Mouse (Mus musculus) limb, embryonic 11.5 days (tissue): ENCODE data around the gene Mymk. TPM values are rescaled to one million over a fixed set of nuclear protein-coding genes. Genes with fewer than 3 reads are reported as not detected.
A peak's percentile ranks its signal among the peaks of the same experiment; 100 is the strongest.

Source experiments
- ATAC-seq: fragments of 200-750 bp; cut with Nextera tagmentation; 2 replicates; pipeline ENCODE4 v1.8.0; 2017; ENCODE audit warnings: low read depth; ENCODE audit not compliant: insufficient number of reproducible peaks, low FRiP score, low TSS enrichment
- DNase-seq: peaks from one replicate; pipeline ENCODE4 v3.0.0-alpha.2; 2015; ENCODE audit warnings: low spot score
- H3K27ac ChIP-seq: fragments of 300-500 bp; sonication (generic); replicated peaks from 2 replicates; pipeline ENCODE4 v1.5.1; 2014; ENCODE audit warnings: low read depth, mild to moderate bottlenecking, low read length
- H3K27me3 ChIP-seq: fragments of 300-500 bp; sonication (generic); 2 replicates; pipeline ENCODE4 v1.6.1; 2014; ENCODE audit warnings: mild to moderate bottlenecking, low read length, mixed read lengths; ENCODE audit not compliant: control insufficient read depth, insufficient read depth
- H3K36me3 ChIP-seq: fragments of 300-500 bp; sonication (generic); 2 replicates; pipeline ENCODE4 v1.6.1; 2014; ENCODE audit warnings: mild to moderate bottlenecking, low read length, moderate library complexity, mixed read lengths; ENCODE audit not compliant: control insufficient read depth, insufficient read depth
- H3K4me1 ChIP-seq: fragments of 300-500 bp; sonication (generic); 2 replicates; pipeline ENCODE4 v1.6.1; 2014; ENCODE audit warnings: low read length, mixed read lengths; ENCODE audit not compliant: control insufficient read depth, insufficient read depth
- H3K4me2 ChIP-seq: fragments of 300-500 bp; sonication (generic); 2 replicates; pipeline ENCODE4 v1.6.1; 2014; ENCODE audit warnings: low read depth, mild to moderate bottlenecking, moderate library complexity; ENCODE audit not compliant: severe bottlenecking
- H3K4me3 ChIP-seq: fragments of 300-500 bp; sonication (generic); 2 replicates; pipeline ENCODE4 v1.5.1; 2014; ENCODE audit warnings: low read depth, low read length
- H3K9ac ChIP-seq: fragments of 300-500 bp; sonication (generic); 2 replicates; pipeline ENCODE4 v1.6.1; 2014; ENCODE audit warnings: mild to moderate bottlenecking, low read length
- H3K9me3 ChIP-seq: fragments of 300-500 bp; sonication (generic); 2 replicates; pipeline ENCODE4 v1.6.1; 2016; ENCODE audit warnings: low read length; ENCODE audit not compliant: control insufficient read depth
- WGBS: fragments of 180-500 bp; shearing (Covaris S2); extraction: QIAGEN DNeasy Blood & Tissue Kit; methylation state at CpG from one replicate; pipeline ENCODE4 v1.1.7; 2014; 5-methylcytosine and 5-hydroxymethylcytosine counted together
- polyA plus RNA-seq: library from polyadenylated mRNA; unstranded; fragments of >200 nt; fragmentation: Nextera tagmentation; extraction: Ambion mirVana; gene quantifications from 2 replicates; pipeline ENCODE4 v1.2.1, GENCODE M21; 2014

The Mymk gene
- polyA plus RNA-seq, 1 experiment from 2014 or later: 6.2 TPM

- Histone ChIP-seq H3K27ac (no peak overlapping the region), H3K4me3 (no peak overlapping the region), H3K9ac (no peak overlapping the region), H3K4me2 (no peak overlapping the region), H3K27me3 (no peaks in the 10 kb centered on the region), H3K36me3 (no peaks in the 10 kb centered on the region), H3K9me3 (no peaks in the 10 kb centered on the region), H3K4me1 (peaks cover 23% of the 10 kb centered on the region)
- no peak for ATAC-seq
- 91% methylated on average over 5 of the region's 5 CpGs for WGBS
- no peak for DNase-seq
Observed at GRCm38 (mm10) chr2:27087581-27087980, 15.6 kb upstream of the Mymk start.

DNA sequence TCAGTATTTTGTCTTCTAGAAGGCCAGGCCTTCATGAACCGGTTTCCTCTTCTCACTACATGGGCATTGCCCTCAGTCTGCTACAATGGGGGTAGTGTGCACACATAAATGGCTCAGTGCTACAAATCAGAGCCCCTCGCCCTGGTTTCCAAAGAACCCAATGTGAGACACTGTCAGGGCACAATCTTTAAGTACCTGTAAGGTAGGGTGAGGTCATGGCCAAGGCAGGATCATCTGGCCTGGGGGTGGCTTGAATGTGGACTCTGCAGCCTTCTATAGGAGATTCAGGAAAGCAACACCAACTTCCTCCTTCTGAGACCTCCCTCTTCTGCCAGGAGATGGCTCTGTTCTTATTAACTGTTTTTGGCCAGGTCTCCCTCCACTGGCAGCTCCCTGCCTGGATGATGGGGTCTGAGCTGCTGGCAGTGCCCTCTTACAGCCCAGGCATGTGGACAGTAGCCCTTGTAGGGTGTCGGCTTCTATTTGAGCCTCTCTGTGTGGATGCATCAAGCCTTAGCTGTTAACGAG is 14.6 kb upstream of the Mymk start:
- Histone ChIP-seq H3K27ac (no peak overlapping the region), H3K4me2 (no peak overlapping the region), H3K9me3 (no peaks in the 10 kb centered on the region), H3K9ac (no peak overlapping the region), H3K4me3 (no peak overlapping the region), H3K4me1 (peaks cover 23% of the 10 kb centered on the region), H3K27me3 (no peaks in the 10 kb centered on the region), H3K36me3 (no peaks in the 10 kb centered on the region)
- WGBS: 86% methylated on average over 4 of the region's 4 CpGs
- DNase-seq (no peak), ATAC-seq (no peak)

DNA sequence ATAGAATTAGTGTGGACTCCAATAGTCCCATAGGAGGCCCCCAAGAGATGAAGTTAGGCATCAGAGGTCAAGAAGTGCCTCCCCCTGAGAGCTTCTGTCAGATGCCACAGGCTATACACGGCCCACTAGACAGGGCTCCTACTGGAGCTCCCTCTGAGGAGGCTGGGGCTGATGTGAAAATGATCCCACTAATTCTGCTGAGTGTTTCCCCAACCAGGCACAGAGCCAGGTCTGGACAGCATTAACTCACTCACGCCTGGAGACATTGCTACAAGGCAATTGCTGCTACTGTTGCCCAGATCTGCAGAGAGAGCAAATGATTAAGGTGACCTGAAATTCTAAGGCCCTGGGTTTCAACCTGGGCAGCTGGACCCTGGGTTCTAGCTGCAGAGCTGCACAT is 13.8 kb upstream of the Mymk start:
- no peak for ATAC-seq
- Histone ChIP-seq H3K4me2 (no peak overlapping the region), H3K9me3 (no peaks in the 10 kb centered on the region), H3K27me3 (no peaks in the 10 kb centered on the region), H3K27ac (no peak overlapping the region), H3K36me3 (no peaks in the 10 kb centered on the region), H3K9ac (no peak overlapping the region), H3K4me1 (peaks cover 23% of the 10 kb centered on the region), H3K4me3 (no peak overlapping the region)
- WGBS: 15% methylated on average over 2 of the region's 2 CpGs
- no peak for DNase-seq

- peaks cover 27% of the 10 kb centered on the region for H3K4me1 ChIP-seq
- no peaks in the 10 kb centered on the region for H3K27me3 ChIP-seq
- WGBS: 34% methylated on average over 8 of the region's 8 CpGs
- no peaks in the 10 kb centered on the region for H3K36me3 ChIP-seq
- ATAC-seq: no peak
- H3K4me3 ChIP-seq: no peak overlapping the region
- H3K4me2 ChIP-seq: no peak overlapping the region
- DNase-seq: no peak
- H3K9ac ChIP-seq: no peak overlapping the region
- no peaks in the 10 kb centered on the region for H3K9me3 ChIP-seq
- no peak overlapping the region for H3K27ac ChIP-seq
Observed at GRCm38 (mm10) chr2:27084963-27085362, 13.0 kb upstream of the Mymk start.

DNA sequence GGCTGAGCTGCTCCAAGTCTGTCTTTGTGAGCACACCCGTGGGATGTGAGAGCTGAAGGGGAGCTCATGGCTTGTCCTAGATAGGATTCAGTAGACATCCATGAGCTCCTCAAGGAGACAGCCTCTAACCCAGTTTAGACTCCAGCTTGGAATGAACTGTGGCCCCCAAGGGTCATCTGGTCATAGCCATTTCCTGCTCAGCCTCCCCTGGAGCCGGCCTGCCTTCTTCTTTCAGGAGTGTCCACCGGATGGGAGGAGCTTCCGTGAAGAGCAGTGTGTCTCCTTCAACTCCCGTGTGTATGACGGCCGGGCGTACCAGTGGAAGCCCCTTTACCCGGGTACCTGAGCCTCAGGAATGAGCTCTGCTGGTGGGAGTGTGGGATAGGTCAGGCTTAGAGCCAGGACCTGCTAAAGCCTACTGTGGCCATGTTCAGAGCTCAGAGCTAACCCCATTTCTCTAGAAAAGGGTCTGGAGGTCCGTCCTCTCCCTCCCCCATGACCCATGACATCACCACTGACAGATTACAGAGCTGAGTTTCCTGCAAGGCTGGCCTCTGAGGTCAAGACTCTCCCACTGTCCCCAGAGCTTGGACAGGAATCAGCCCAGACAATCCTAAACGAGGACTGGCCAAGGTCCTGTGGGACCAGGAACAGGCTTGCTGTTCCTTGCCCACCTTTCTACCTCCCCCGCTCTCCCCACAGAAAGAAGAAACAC is 11.9 kb upstream of the Mymk start:
- H3K27ac ChIP-seq: no peak overlapping the region
- no peak overlapping the region for H3K4me3 ChIP-seq
- H3K9me3 ChIP-seq: no peaks in the 10 kb centered on the region
- H3K4me2 ChIP-seq: no peak overlapping the region
- no peak overlapping the region for H3K9ac ChIP-seq
- no peaks in the 10 kb centered on the region for H3K27me3 ChIP-seq
- peaks cover 37% of the 10 kb centered on the region for H3K4me1 ChIP-seq
- DNase-seq (no peak), ATAC-seq (no peak)
- no peaks in the 10 kb centered on the region for H3K36me3 ChIP-seq
- WGBS: 75% methylated on average over 12 of the region's 12 CpGs

DNA sequence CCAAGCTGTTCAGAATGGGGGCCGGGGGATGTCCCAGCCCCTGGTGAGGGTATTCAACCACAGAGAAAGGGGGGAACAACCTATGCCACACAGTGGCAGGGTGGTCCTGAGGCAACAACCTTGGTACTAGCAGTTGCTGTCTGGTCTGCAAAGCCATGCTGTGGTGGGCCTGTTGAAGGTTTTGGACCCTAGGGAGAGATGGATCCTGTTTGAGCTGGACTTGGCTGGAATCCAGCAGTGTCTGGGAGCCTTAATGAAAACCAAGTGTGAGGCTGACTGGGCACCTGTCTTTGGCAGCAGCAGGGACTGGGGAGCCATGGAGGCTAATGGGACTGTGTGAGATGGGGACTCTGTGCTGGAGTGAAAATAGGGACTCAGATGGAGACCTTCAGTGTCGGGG is 7.7 kb upstream of the Mymk start:
- Histone ChIP-seq H3K4me2 (peak overlapping the region; percentile 46), H3K9ac (peak overlapping the region; percentile 47), H3K27ac (peak overlapping the region; percentile 89), H3K27me3 (no peaks in the 10 kb centered on the region), H3K4me1 (peaks cover 42% of the 10 kb centered on the region), H3K9me3 (no peaks in the 10 kb centered on the region), H3K4me3 (peak overlapping the region; percentile 15), H3K36me3 (no peaks in the 10 kb centered on the region)
- peak; percentile 51 for ATAC-seq
- peak; percentile 80 for DNase-seq
- WGBS: 44% methylated on average over 2 of the region's 2 CpGs

- Histone ChIP-seq H3K9ac (peak within 1 kb of the TSS; percentile 47), H3K36me3 (no peaks in the 10 kb centered on the region), H3K27ac (peak within 1 kb of the TSS; percentile 89), H3K4me3 (peak within 1 kb of the TSS; percentile 15), H3K9me3 (no peaks in the 10 kb centered on the region), H3K4me2 (peak within 1 kb of the TSS; percentile 46), H3K27me3 (no peaks in the 10 kb centered on the region), H3K4me1 (peaks cover 41% of the 10 kb centered on the region)
- 0% methylated on average over 10 of the region's 10 CpGs for WGBS
- ATAC-seq (peak; percentile 55), DNase-seq (peak; percentile 84)
Observed at GRCm38 (mm10) chr2:27079152-27079584, 7.2 kb upstream of the Mymk start, which contains the start of gene Adamtsl2. Gene Adamtsl2, plus strand, starts transcription at chr2:27079379.

GRCm38 (mm10) chr2:27078312-27078711 is 6.3 kb upstream of the Mymk start:
- Histone ChIP-seq H3K4me3 (no peak overlapping the region), H3K9ac (no peak overlapping the region), H3K27me3 (no peaks in the 10 kb centered on the region), H3K4me2 (no peak overlapping the region), H3K4me1 (peaks cover 40% of the 10 kb centered on the region), H3K9me3 (no peaks in the 10 kb centered on the region), H3K27ac (peak overlapping the region; percentile 89; the same call in 1 of the 2 replicates), H3K36me3 (no peaks in the 10 kb centered on the region)
- DNase-seq: no peak
- WGBS: 34% methylated on average over 2 of the region's 2 CpGs
- ATAC-seq: no peak
